ENCODE assay signal across 8 mouse cellular contexts in the genomic region with DNA sequence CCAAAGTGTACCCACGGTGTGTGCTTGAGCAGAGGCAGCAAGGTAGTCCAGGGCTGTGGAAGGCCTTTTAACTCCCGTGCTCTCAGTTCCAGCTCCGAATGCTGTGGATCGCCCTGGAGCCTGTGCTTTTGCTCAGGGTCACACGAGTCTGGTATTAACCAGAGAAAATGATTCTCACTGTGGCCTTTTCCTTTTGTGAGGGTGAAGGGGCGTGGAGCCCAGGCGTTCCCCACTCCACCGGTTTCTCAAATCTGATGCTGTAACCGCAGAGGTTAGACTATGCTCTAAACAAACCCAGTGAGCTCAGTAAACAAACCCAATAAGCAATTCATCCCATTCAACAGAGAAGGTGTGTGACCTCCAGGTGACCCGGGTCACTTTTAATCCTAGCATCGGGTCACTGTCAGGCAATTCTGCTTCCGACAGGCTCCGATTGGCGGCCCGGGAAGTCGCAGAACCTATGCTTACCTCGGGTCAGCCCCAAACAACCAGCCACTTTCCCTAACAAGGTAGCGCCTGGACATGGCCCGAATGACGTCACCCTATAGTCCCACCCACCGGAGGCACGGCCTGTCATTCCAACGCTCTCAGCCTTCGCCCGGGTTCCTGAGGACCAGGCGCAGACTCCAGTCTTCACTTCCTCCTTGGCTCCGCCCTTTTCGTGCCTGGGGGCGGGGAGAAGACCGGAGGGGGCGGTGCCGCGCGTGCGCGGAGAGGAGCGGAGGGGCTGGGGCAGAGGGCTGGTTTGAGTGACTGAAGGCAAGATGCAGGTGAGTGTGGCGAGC. TPM values are rescaled to one million over a fixed set of nuclear protein-coding genes. Genes with fewer than 3 reads are reported as not detected.
DNase-seq lines count a peak whose midpoint lies in the region; ATAC-seq and TF ChIP-seq lines count a peak whose summit lies in the region.

No protein-coding gene starts in this region.

- no peaks in the 10 kb centered on the region for H3K9me3 ChIP-seq in embryonic facial prominence, embryonic 13.5 days
- no peaks in the 10 kb centered on the region for H3K9me3 ChIP-seq in limb, embryonic 12.5 days
- no peaks in the 10 kb centered on the region for H3K9me3 ChIP-seq in midbrain, embryonic 15.5 days

- peaks cover 12% of the 10 kb centered on the region for H3K36me3 ChIP-seq in embryonic facial prominence, embryonic 13.5 days
- no peaks in the 10 kb centered on the region for H3K36me3 ChIP-seq in kidney, adult 2 months (ENCODE audit: control insufficient read depth, insufficient read depth, low read length)
- H3K36me3 ChIP-seq in limb, embryonic 12.5 days, result peaks cover 18% of the 10 kb centered on the region
- H3K36me3 ChIP-seq in midbrain, embryonic 15.5 days (replicated peaks), result no peaks in the 10 kb centered on the region
- H3K36me3 ChIP-seq in spleen, adult 2 months (ENCODE audit: control insufficient read depth, insufficient read depth, low read length), result peaks cover 2% of the 10 kb centered on the region; the same call in 1 of the 2 replicates

- H3K4me2 ChIP-seq in embryonic facial prominence, embryonic 13.5 days, result peak overlapping the region; percentile 89
- H3K4me2 ChIP-seq in limb, embryonic 12.5 days, result peak overlapping the region; percentile 65
- H3K4me2 ChIP-seq in midbrain, embryonic 15.5 days, result peak overlapping the region; percentile 58

- TF ChIP-seq POLR2A in kidney, adult 2 months (IDR thresholded peaks at IDR 0.05; ENCODE audit: low read depth, low read length), result no peak
- TF ChIP-seq POLR2A in spleen, adult 2 months (IDR thresholded peaks at IDR 0.05; ENCODE audit: low read depth, low read length), result no peak; the same call in 1 of the 2 replicates

- no peaks in the 10 kb centered on the region for H3K27me3 ChIP-seq in embryonic facial prominence, embryonic 13.5 days
- H3K27me3 ChIP-seq in kidney, adult 2 months (replicated peaks; ENCODE audit: control insufficient read depth, insufficient read depth, low read length), result no peaks in the 10 kb centered on the region
- H3K27me3 ChIP-seq in limb, embryonic 12.5 days, result no peaks in the 10 kb centered on the region
- H3K27me3 ChIP-seq in midbrain, embryonic 15.5 days (replicated peaks), result no peaks in the 10 kb centered on the region
- H3K27me3 ChIP-seq in spleen, adult 2 months (ENCODE audit: control insufficient read depth, insufficient read depth, low read length), result no peaks in the 10 kb centered on the region

- peak overlapping the region; percentile 83 for H3K27ac ChIP-seq in embryonic facial prominence, embryonic 13.5 days
- H3K27ac ChIP-seq in kidney, adult 2 months (ENCODE audit: insufficient read depth, low read depth, low read length), result peak overlapping the region; percentile 79
- peak overlapping the region; percentile 91 for H3K27ac ChIP-seq in limb, embryonic 12.5 days
- H3K27ac ChIP-seq in midbrain, embryonic 15.5 days, result peak overlapping the region; percentile 77
- H3K27ac ChIP-seq in spleen, adult 2 months (ENCODE audit: insufficient read depth, low read length), result peak overlapping the region; percentile 71; the same call in 1 of the 2 replicates

- peak; percentile 98 for DNase-seq in 3134 (ENCODE audit: extremely low read depth, insufficient read length, low spot score)
- peak; percentile 96 to 97 for DNase-seq in adrenal gland, postnatal 36 days
- DNase-seq in heart, adult 18-20 months, result peak; percentile 98 to 99
- DNase-seq in kidney, adult 2 months, result peak; percentile 99
- peak; percentile 80 to 92 for DNase-seq in spleen, adult 2 months (ENCODE audit: low read depth in 1 of 2, low spot score in 2 of 2)

- 6% methylated on average over 38 of the region's 38 CpGs for WGBS in embryonic facial prominence, embryonic 13.5 days
- 2% methylated on average over 38 of the region's 38 CpGs for WGBS in kidney, adult 2 months
- WGBS in limb, embryonic 12.5 days, result 5% methylated on average over 38 of the region's 38 CpGs
- 5% methylated on average over 38 of the region's 38 CpGs for WGBS in midbrain, embryonic 15.5 days
- 9% methylated on average over 38 of the region's 38 CpGs for WGBS in spleen, adult 2 months

- peak overlapping the region; percentile 79 for H3K4me3 ChIP-seq in embryonic facial prominence, embryonic 13.5 days
- H3K4me3 ChIP-seq in kidney, adult 2 months (ENCODE audit: insufficient read depth, low read depth, low read length), result peak overlapping the region; percentile 90
- H3K4me3 ChIP-seq in limb, embryonic 12.5 days (replicated peaks), result peak overlapping the region; percentile 74
- peak overlapping the region; percentile 63 for H3K4me3 ChIP-seq in midbrain, embryonic 15.5 days
- peak overlapping the region; percentile 99 for H3K4me3 ChIP-seq in spleen, adult 2 months (ENCODE audit: extremely low read depth, insufficient read depth, insufficient read length)

- H3K9ac ChIP-seq in embryonic facial prominence, embryonic 13.5 days, result peak overlapping the region; percentile 87
- H3K9ac ChIP-seq in limb, embryonic 12.5 days (replicated peaks), result peak overlapping the region; percentile 80
- peak overlapping the region; percentile 70 for H3K9ac ChIP-seq in midbrain, embryonic 15.5 days

- no peak for TF ChIP-seq CTCF in kidney, adult 2 months (conservative IDR thresholded peaks at IDR 0.05; ENCODE audit: insufficient read depth, insufficient read length, low read depth, low read length)
- no peak for TF ChIP-seq CTCF in spleen, adult 2 months (IDR thresholded peaks at IDR 0.05; ENCODE audit: extremely low read depth, insufficient read depth, insufficient read length, insufficient replicate concordance)

- ATAC-seq in embryonic facial prominence, embryonic 13.5 days (ENCODE audit: insufficient number of reproducible peaks, insufficient read depth, low FRiP score, low TSS enrichment, low read depth), result peak; percentile 93
- ATAC-seq in limb, embryonic 12.5 days (ENCODE audit: insufficient number of reproducible peaks, insufficient read depth, low FRiP score, low TSS enrichment, low read depth), result peak; percentile 98
- peak; percentile 99 for ATAC-seq in midbrain, embryonic 15.5 days (replicated peaks)

- peaks cover 21% of the 10 kb centered on the region for H3K4me1 ChIP-seq in embryonic facial prominence, embryonic 13.5 days
- H3K4me1 ChIP-seq in kidney, adult 2 months (ENCODE audit: control insufficient read depth, insufficient read depth, low read length), result peaks cover 8% of the 10 kb centered on the region; the same call in 1 of the 2 replicates
- peaks cover 13% of the 10 kb centered on the region for H3K4me1 ChIP-seq in limb, embryonic 12.5 days (replicated peaks)
- H3K4me1 ChIP-seq in midbrain, embryonic 15.5 days, result peaks cover 22% of the 10 kb centered on the region
- peaks cover 9% of the 10 kb centered on the region for H3K4me1 ChIP-seq in spleen, adult 2 months (ENCODE audit: control insufficient read depth, insufficient read depth, insufficient read length)

RNA-seq across cellular contexts. Expression of a gene that starts 1.9 kb away (rescaled TPM):
- total RNA-seq in adrenal gland, postnatal 36 days (2021), result 100 to 1,000 TPM in 1 of 2 experiments, 10 to 100 TPM in 1; 97.9 to 103 TPM
- polyA plus RNA-seq in embryonic facial prominence, embryonic 13.5 days (2015; fragmentation: Nextera tagmentation; extraction: Ambion mirVana), result 173 and 175 TPM in 2 replicates
- total RNA-seq in heart, adult 18-20 months (2021), result 10 to 100 TPM; 69.7 to 80.5 TPM
- 32.5 and 39.8 TPM in 2 replicates for polyA plus RNA-seq in kidney, adult 2 months (2012; rRNA removed)
- 154 and 157 TPM in 2 replicates for polyA plus RNA-seq in limb, embryonic 12.5 days (2016; fragmentation: Nextera tagmentation; extraction: Ambion mirVana)
- polyA plus RNA-seq in midbrain, embryonic 15.5 days (2015; fragmentation: Nextera tagmentation; extraction: Ambion mirVana), result 147 TPM in 2 replicates
- polyA plus RNA-seq in spleen, adult 2 months (2012; rRNA removed), result 11.3 and 11.4 TPM in 2 replicates

RNA-seq across cellular contexts. Expression of a gene that starts 48.3 kb away (rescaled TPM):
- not detected for total RNA-seq in adrenal gland, postnatal 36 days (2021)
- polyA plus RNA-seq in embryonic facial prominence, embryonic 13.5 days (2015; fragmentation: Nextera tagmentation; extraction: Ambion mirVana), result not detected in 2 replicates
- total RNA-seq in heart, adult 18-20 months (2021), result not detected
- not detected in 2 replicates for polyA plus RNA-seq in kidney, adult 2 months (2012; rRNA removed)
- polyA plus RNA-seq in limb, embryonic 12.5 days (2016; fragmentation: Nextera tagmentation; extraction: Ambion mirVana), result not detected in 2 replicates
- 0.26 TPM in 1 of 2 replicates, not detected in the other for polyA plus RNA-seq in midbrain, embryonic 15.5 days (2015; fragmentation: Nextera tagmentation; extraction: Ambion mirVana)
- not detected in 2 replicates for polyA plus RNA-seq in spleen, adult 2 months (2012; rRNA removed)

Comparison
In these comparisons a context has a peak if more than half of its experiments do, and no peak if none do; other contexts are left out.
1. Peak in every context shown above with its lines: DNase-seq, ATAC-seq, H3K4me3 ChIP-seq and H3K27ac ChIP-seq.